Mouse (Mus musculus) embryonic fibroblast, embryonic 13.5 days (primary cell): ENCODE measurements around the gene Nfib.

Experiments
- CTCF ChIP-seq: IDR thresholded peaks from 2 replicates; pipeline ENCODE4 v1.5.1; 2011; ENCODE audit warnings: mild to moderate bottlenecking, control low read depth, low read length, moderate library complexity, borderline replicate concordance; ENCODE audit not compliant: insufficient read depth
- POLR2A ChIP-seq: IDR thresholded peaks from 2 replicates; pipeline ENCODE4 v1.6.1; 2011; ENCODE audit warnings: low read depth, mild to moderate bottlenecking, control low read depth, low read length, moderate library complexity

- TF ChIP-seq POLR2A: no peak
- no peak for TF ChIP-seq CTCF
These were observed 190.6 kb downstream of the Nfib start for GRCm38 (mm10) chr4:82514921-82515320.
